Mouse (Mus musculus): ENCODE measurements around the gene Tmbim7. TPM values are rescaled to one million over a fixed set of nuclear protein-coding genes. Genes with fewer than 3 reads are reported as not detected.

The Tmbim7 gene
- total RNA-seq, 1 experiment from 2014 or later, result not detected

DNA sequence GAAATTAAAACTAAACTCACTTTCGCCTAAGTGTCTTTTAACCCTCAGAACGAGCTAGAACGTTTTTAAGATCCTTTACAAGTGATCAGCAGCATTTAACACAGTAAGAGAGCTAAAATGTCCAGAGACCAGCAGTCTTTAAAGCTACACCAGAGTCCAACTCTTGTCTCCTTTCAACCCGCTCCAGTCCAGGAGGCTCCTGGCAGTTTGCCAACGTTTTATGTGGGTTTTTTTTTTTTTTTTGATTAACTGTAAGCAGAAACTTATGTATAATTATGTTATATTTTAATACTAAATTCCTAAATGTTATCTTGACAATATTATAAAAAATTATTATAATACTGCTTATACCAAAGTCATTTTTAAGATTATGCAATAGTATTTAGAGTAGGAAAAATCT lies 77.8 kb downstream of the Tmbim7 start:
- no peak for ATAC-seq (replicated peaks in 1 of 2; ENCODE audit: insufficient read depth in 1 of 2, low FRiP score in 2 of 2, low TSS enrichment in 1 of 2, low read depth in 1 of 2, poor library complexity in 2 of 2, severe bottlenecking in 2 of 2)

Other genes starting within 250 kb of the Tmbim7 start
- 134 and 149 TPM in 2 replicates for gene Fam133b, start 107.3 kb upstream of the Tmbim7 start, total RNA-seq (2017)
- gene 1700109H08Rik, start 79.6 kb upstream of the Tmbim7 start, total RNA-seq (2017), result 15.4 and 25.7 TPM in 2 replicates
- gene Pex1, start 55.1 kb upstream of the Tmbim7 start, total RNA-seq (2017), result 19.2 and 21.6 TPM in 2 replicates
- 35.8 and 43.6 TPM in 2 replicates for gene Rbm48, start 54.6 kb upstream of the Tmbim7 start, total RNA-seq (2017)
- gene Gatad1, start 6.0 kb downstream of the Tmbim7 start, total RNA-seq (2017), result 216 and 315 TPM in 2 replicates
- 59.0 and 79.3 TPM in 2 replicates for gene Ankib1, start 151.7 kb downstream of the Tmbim7 start, total RNA-seq (2017)
- gene Krit1, start 152.0 kb downstream of the Tmbim7 start, total RNA-seq (2017), result 88.6 and 92.8 TPM in 2 replicates
- gene Lrrd1, start 194.0 kb downstream of the Tmbim7 start, total RNA-seq (2017), result 0.38 TPM in 1 of 2 replicates, not detected in the other
- gene Mterf1a, start 242.8 kb downstream of the Tmbim7 start, total RNA-seq (2017), result 11.8 and 12.5 TPM in 2 replicates